Mouse (Mus musculus): ENCODE measurements at regions not wholly inside any gene's neighbourhood (a gene's known extent, or its start where the extent isn't known, plus 50 kb on each side); places are given as distances from the start of the nearest gene placed in this dataset.

GRCm38 (mm10) chr5:77917086-77917676 lies 509.3 kb upstream of the Igfbp7 start:
- Histone ChIP-seq H3K9me3 (replicated peaks; ENCODE audit: low read length) (no peaks in the 10 kb centered on the region), H3K79me2 (replicated peaks; ENCODE audit: control insufficient read depth, extremely low read depth, insufficient read depth, poor library complexity, severe bottlenecking) (no peaks in the 10 kb centered on the region), H3K27ac (ENCODE audit: insufficient read depth, low read depth) (no peak overlapping the region), H3K36me3 (replicated peaks in 1 of 2; ENCODE audit: control insufficient read depth in 1 of 2, insufficient read depth in 1 of 2, low read length in 1 of 2) (no peaks in the 10 kb centered on the region), H3K4me3 (replicated peaks in 1 of 3; ENCODE audit: low read depth in 2 of 3, low read length in 2 of 3, poor library complexity in 1 of 3) (no peak overlapping the region), H3K9ac (ENCODE audit: insufficient read depth, low read depth) (no peak overlapping the region), H3K4me2 (ENCODE audit: insufficient read depth, low read depth, poor library complexity, severe bottlenecking) (no peak overlapping the region), H3K27me3 (replicated peaks) (no peaks in the 10 kb centered on the region), H3K4me1 (ENCODE audit: control insufficient read depth in 1 of 2, insufficient read depth in 2 of 2) (peaks cover 0 to 11% of the 10 kb centered on the region in 2 experiments; a peak in 2 of 4 replicates)
- in situ Hi-C loops (cut with MboI; ENCODE audit: low pct_ligation_motif_present, low pct_unique_long_range_greater_than_20kb, low sequenced_read_pairs) (no loop called here), dilution Hi-C loops (cut with MboI; ENCODE audit: extremely low pct_ligation_motif_present, extremely low pct_unique_long_range_greater_than_20kb, low sequenced_read_pairs) (no loop called here)
- no peak for TF ChIP-seq TBP (conservative IDR thresholded peaks at IDR 0.05; ENCODE audit: low read depth, low read length)
- no peak for TF ChIP-seq EP300 (IDR thresholded peaks at IDR 0.05; ENCODE audit: low read length)
- no peak for TF ChIP-seq MXI1 (IDR thresholded peaks at IDR 0.05; ENCODE audit: low read depth, low read length)
- no peak for TF ChIP-seq ETS1 (conservative IDR thresholded peaks at IDR 0.05; ENCODE audit: low read depth, low read length)
- TF ChIP-seq JUND (conservative IDR thresholded peaks at IDR 0.05; ENCODE audit: low read depth, low read length), result no peak
- no peak for TF ChIP-seq CHD1 (IDR thresholded peaks at IDR 0.05; ENCODE audit: low read depth, low read length)
- TF ChIP-seq E2F4 (IDR thresholded peaks at IDR 0.05; ENCODE audit: insufficient replicate concordance, low read depth, low read length), result no peak
- no peak for TF ChIP-seq SIN3A (IDR thresholded peaks at IDR 0.05; ENCODE audit: low read length)
- TF ChIP-seq NELFE (IDR thresholded peaks at IDR 0.05; ENCODE audit: low read depth, low read length), result no peak
- TF ChIP-seq USF1 (IDR thresholded peaks at IDR 0.05; ENCODE audit: low read depth, low read length), result no peak
- no peak for TF ChIP-seq MAX (IDR thresholded peaks at IDR 0.05; ENCODE audit: low read length)
- no peak for TF ChIP-seq SMC3 (IDR thresholded peaks at IDR 0.05; ENCODE audit: low read depth, low read length)
- no peak for TF ChIP-seq ZC3H11A (IDR thresholded peaks at IDR 0.05; ENCODE audit: low read depth, low read length)
- no peak for TF ChIP-seq TCF12 (IDR thresholded peaks at IDR 0.05; ENCODE audit: low read depth, low read length)
- TF ChIP-seq POLR2A (IDR thresholded peaks at IDR 0.05; ENCODE audit: low read depth, low read length), result no peak
- TF ChIP-seq KAT2A (IDR thresholded peaks at IDR 0.05; ENCODE audit: insufficient replicate concordance, low read length), result no peak
- TF ChIP-seq POLR2AphosphoS2 (IDR thresholded peaks at IDR 0.05; ENCODE audit: low read depth, low read length), result no peak
- TF ChIP-seq MAFK (IDR thresholded peaks at IDR 0.05; ENCODE audit: insufficient replicate concordance, low read length), result no peak
- DNase-seq (ENCODE audit: extremely low read depth), result no peak

DNA sequence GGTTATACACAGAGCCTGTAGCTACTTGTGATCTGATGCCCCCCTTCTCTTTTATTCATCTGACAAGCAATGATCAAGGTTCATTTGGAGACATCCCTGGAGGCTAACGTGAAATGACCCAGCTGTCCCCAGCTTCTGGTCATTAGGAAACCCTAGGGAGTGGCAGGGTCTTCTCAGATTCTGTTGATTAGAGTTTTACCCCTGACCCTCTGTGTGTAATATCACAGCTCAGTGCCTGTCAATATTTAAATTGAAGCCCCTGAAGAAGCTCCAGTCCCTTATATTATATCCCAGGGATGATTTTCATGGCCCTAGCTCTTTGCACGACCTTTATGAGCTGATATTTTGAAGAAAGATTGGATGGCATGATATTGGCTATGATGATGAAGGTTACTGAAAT lies 508.5 kb upstream of the Igfbp7 start:
- Histone ChIP-seq H3K27me3 (replicated peaks) (no peaks in the 10 kb centered on the region), H3K4me1 (ENCODE audit: control insufficient read depth in 1 of 2, insufficient read depth in 2 of 2) (peaks cover 0 to 9% of the 10 kb centered on the region in 2 experiments; a peak in 1 of 4 replicates), H3K79me2 (replicated peaks; ENCODE audit: control insufficient read depth, extremely low read depth, insufficient read depth, poor library complexity, severe bottlenecking) (no peaks in the 10 kb centered on the region), H3K9ac (ENCODE audit: insufficient read depth, low read depth) (no peak overlapping the region), H3K27ac (ENCODE audit: insufficient read depth, low read depth) (no peak overlapping the region), H3K4me2 (ENCODE audit: insufficient read depth, low read depth, poor library complexity, severe bottlenecking) (no peak overlapping the region), H3K9me3 (replicated peaks; ENCODE audit: low read length) (no peaks in the 10 kb centered on the region), H3K36me3 (replicated peaks in 1 of 2; ENCODE audit: control insufficient read depth in 1 of 2, insufficient read depth in 1 of 2, low read length in 1 of 2) (no peaks in the 10 kb centered on the region), H3K4me3 (replicated peaks in 1 of 3; ENCODE audit: low read depth in 2 of 3, low read length in 2 of 3, poor library complexity in 1 of 3) (no peak overlapping the region)
- no peak for DNase-seq (ENCODE audit: extremely low read depth)
- TF ChIP-seq RAD21 (IDR thresholded peaks at IDR 0.05; ENCODE audit: low read depth, low read length) (no peak), EP300 (IDR thresholded peaks at IDR 0.05; ENCODE audit: low read length) (no peak), MXI1 (IDR thresholded peaks at IDR 0.05; ENCODE audit: low read depth, low read length) (no peak), ZKSCAN1 (IDR thresholded peaks at IDR 0.05; ENCODE audit: borderline replicate concordance, low read depth, low read length) (no peak), NRF1 (IDR thresholded peaks at IDR 0.05; ENCODE audit: low read depth, low read length) (no peak), TCF12 (IDR thresholded peaks at IDR 0.05; ENCODE audit: low read depth, low read length) (no peak)
- in situ Hi-C loops (cut with MboI; ENCODE audit: low pct_ligation_motif_present, low pct_unique_long_range_greater_than_20kb, low sequenced_read_pairs) (no loop called here), dilution Hi-C loops (cut with MboI; ENCODE audit: extremely low pct_ligation_motif_present, extremely low pct_unique_long_range_greater_than_20kb, low sequenced_read_pairs) (no loop called here)
